Mouse (Mus musculus) embryonic facial prominence, embryonic 12.5 days (tissue): ENCODE measurements at regions not wholly inside any gene's neighbourhood (a gene's known extent, or its start where the extent isn't known, plus 50 kb on each side); places are given as distances from the start of the nearest gene placed in this dataset.
"Not testable (repeated sequence)": the region's sequence is repeated elsewhere in the genome, so short reads cannot be mapped to it uniquely, and the experiment has no call there.

Source experiments
- ATAC-seq: fragments of 200-750 bp; cut with Nextera tagmentation; 2 replicates; pipeline ENCODE4 v1.8.0; 2017; ENCODE audit not compliant: insufficient number of reproducible peaks, insufficient read depth, low FRiP score, low TSS enrichment
- H3K27ac ChIP-seq: fragments of 300-500 bp; sonication (generic); 2 replicates; pipeline ENCODE4 v1.5.1; 2016; ENCODE audit warnings: mild to moderate bottlenecking
- H3K27me3 ChIP-seq: fragments of 300-500 bp; sonication (generic); 2 replicates; pipeline ENCODE4 v1.6.1; 2016; ENCODE audit warnings: mild to moderate bottlenecking, moderate library complexity
- H3K36me3 ChIP-seq: fragments of 300-500 bp; sonication (generic); 2 replicates; pipeline ENCODE4 v1.6.1; 2016; ENCODE audit warnings: mild to moderate bottlenecking
- H3K4me1 ChIP-seq: fragments of 300-500 bp; sonication (generic); 2 replicates; pipeline ENCODE4 v1.6.1; 2016
- H3K4me2 ChIP-seq: fragments of 300-500 bp; sonication (generic); replicated peaks from 2 replicates; pipeline ENCODE4 v1.6.1; 2016; ENCODE audit warnings: mild to moderate bottlenecking, moderate library complexity
- H3K4me3 ChIP-seq: fragments of 300-500 bp; sonication (generic); 2 replicates; pipeline ENCODE4 v1.5.1; 2016; ENCODE audit warnings: mild to moderate bottlenecking
- H3K9ac ChIP-seq: fragments of 300-500 bp; sonication (generic); 2 replicates; pipeline ENCODE4 v1.6.1; 2016; ENCODE audit warnings: mild to moderate bottlenecking, moderate library complexity
- H3K9me3 ChIP-seq: fragments of 300-500 bp; sonication (generic); 2 replicates; pipeline ENCODE4 v1.6.1; 2016; ENCODE audit warnings: mild to moderate bottlenecking, moderate library complexity
- WGBS: fragments of 180-500 bp; shearing (Covaris S2); methylation state at CpG from one replicate; pipeline ENCODE4 v1.1.7; 2016; 5-methylcytosine and 5-hydroxymethylcytosine counted together

GRCm38 (mm10) chr1:13042326-13042725 is 1628.4 kb downstream of the A830018L16Rik start:
- Histone ChIP-seq H3K36me3 (no peaks in the 10 kb centered on the region), H3K4me1 (no peaks in the 10 kb centered on the region), H3K9me3 (no peaks in the 10 kb centered on the region), H3K4me3 (no peak overlapping the region), H3K9ac (no peak overlapping the region), H3K27me3 (no peaks in the 10 kb centered on the region), H3K4me2 (no peak overlapping the region), H3K27ac (no peak overlapping the region)
- ATAC-seq, result no peak

GRCm38 (mm10) chr1:13050140-13050775 is 1636.4 kb downstream of the A830018L16Rik start:
- no peaks in the 10 kb centered on the region for H3K9me3 ChIP-seq
- H3K4me1 ChIP-seq, result no peaks in the 10 kb centered on the region
- H3K4me3 ChIP-seq, result no peak overlapping the region
- H3K9ac ChIP-seq, result no peak overlapping the region
- no peaks in the 10 kb centered on the region for H3K36me3 ChIP-seq
- peak overlapping the region; percentile 36 for H3K4me2 ChIP-seq
- WGBS, result 19% methylated on average over 17 of the region's 17 CpGs
- H3K27me3 ChIP-seq, result peaks cover 5% of the 10 kb centered on the region; the same call in 1 of the 2 replicates
- no peak overlapping the region for H3K27ac ChIP-seq
- ATAC-seq, result no peak

DNA sequence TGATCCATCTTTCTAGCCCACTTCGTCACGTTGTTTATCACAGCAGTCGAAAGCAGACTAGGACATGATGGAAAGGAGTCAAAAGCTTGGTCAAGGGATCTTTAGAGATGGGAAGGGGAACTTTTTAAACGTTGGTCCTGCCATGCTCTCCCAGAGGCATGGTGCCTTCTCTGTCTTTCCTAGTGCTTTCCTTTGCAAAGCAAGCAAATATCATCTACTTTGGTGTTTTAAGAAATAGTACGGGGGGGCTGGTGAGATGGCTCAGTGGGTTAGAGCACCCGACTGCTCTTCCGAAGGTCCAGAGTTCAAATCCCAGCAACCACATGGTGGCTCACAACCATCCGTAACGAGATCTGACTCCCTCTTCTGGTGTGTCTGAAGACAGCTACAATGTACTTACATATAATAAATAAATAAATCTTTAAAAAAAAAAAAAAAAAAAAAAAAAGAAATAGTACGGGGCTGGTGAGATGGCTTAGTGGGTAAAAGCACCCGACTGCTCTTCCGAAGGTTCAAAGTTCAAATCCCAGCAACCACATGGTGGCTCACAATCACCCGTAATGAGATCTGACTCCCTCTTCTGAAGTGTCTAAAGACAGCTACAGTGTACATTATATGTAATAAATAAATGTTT is 1637.6 kb downstream of the A830018L16Rik start:
- H3K27ac ChIP-seq, H3K27me3 ChIP-seq, H3K4me2 ChIP-seq, H3K9ac ChIP-seq, H3K9me3 ChIP-seq, ATAC-seq, H3K4me3 ChIP-seq, H3K4me1 ChIP-seq, H3K36me3 ChIP-seq: not testable (repeated sequence)
- 79% methylated on average over 13 of the region's 13 CpGs for WGBS

- 15% methylated on average over 7 of the region's 7 CpGs for WGBS
- no peaks in the 10 kb centered on the region for H3K4me1 ChIP-seq
- H3K4me2 ChIP-seq, result peak overlapping the region; percentile 28
- no peak overlapping the region for H3K4me3 ChIP-seq
- H3K9ac ChIP-seq, result no peak overlapping the region
- H3K27ac ChIP-seq, result no peak overlapping the region
- H3K9me3 ChIP-seq, result no peaks in the 10 kb centered on the region
- no peak for ATAC-seq
- H3K36me3 ChIP-seq, result no peaks in the 10 kb centered on the region
- peaks cover 5% of the 10 kb centered on the region; the same call in 1 of the 2 replicates for H3K27me3 ChIP-seq
Observed at GRCm38 (mm10) chr1:13052067-13052460, 1638.2 kb downstream of the A830018L16Rik start.

GRCm38 (mm10) chr1:13057741-13058140 is 1643.8 kb downstream of the A830018L16Rik start:
- Histone ChIP-seq H3K27me3 (no peaks in the 10 kb centered on the region), H3K9ac (no peak overlapping the region), H3K4me1 (no peaks in the 10 kb centered on the region), H3K4me3 (no peak overlapping the region), H3K27ac (no peak overlapping the region), H3K36me3 (no peaks in the 10 kb centered on the region), H3K4me2 (peak overlapping the region; percentile 29), H3K9me3 (no peaks in the 10 kb centered on the region)
- no peak for ATAC-seq
- WGBS, result 29% methylated on average over 14 of the region's 14 CpGs

DNA sequence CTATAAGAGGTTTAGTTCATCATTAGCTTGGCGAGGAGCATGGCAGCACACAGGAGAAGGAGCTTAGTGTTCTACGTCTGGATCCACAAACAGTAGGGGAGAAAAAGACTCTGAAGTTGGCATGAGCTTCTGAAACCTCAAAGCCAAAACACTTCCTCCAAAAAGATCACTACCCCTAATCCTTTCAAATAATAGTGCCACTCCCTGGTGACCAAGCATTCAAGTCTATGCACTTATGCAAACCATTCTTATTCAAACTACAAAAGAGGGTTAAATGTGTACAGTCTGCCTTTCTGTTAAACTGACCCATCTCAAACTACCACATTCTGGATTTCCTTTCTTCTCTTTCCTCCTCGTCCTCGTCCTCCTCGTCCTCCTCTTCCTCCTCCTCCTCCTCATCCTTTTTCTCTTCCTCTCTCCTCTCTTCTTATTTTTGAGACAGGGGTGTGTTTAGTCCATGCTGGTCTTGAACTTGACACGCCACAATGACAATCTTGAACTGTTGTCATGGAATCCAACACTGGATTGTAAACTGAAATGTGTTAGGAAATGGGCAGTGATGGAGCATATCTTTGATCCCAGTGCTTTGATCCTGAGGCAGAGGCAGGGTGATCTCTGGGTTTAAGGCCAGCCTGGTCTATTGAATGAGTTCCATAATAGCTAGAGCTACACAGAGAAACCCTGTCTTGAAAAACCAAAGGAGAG is 1645.9 kb downstream of the A830018L16Rik start:
- no peak overlapping the region for H3K4me3 ChIP-seq
- 82% methylated on average over 6 of the region's 6 CpGs for WGBS
- H3K36me3 ChIP-seq, result no peaks in the 10 kb centered on the region
- H3K9ac ChIP-seq, result no peak overlapping the region
- no peaks in the 10 kb centered on the region for H3K27me3 ChIP-seq
- no peak overlapping the region for H3K27ac ChIP-seq
- no peak for ATAC-seq
- H3K9me3 ChIP-seq, result no peaks in the 10 kb centered on the region
- H3K4me1 ChIP-seq, result no peaks in the 10 kb centered on the region
- H3K4me2 ChIP-seq, result no peak overlapping the region
